Mouse (Mus musculus) CH12.LX (cell line): ENCODE results near the gene Pla2g16. TPM values are rescaled to one million over a fixed set of nuclear protein-coding genes. Genes with fewer than 3 reads are reported as not detected.

ENCODE experiments used
- DNase-seq: peaks from one replicate; pipeline ENCODE4 v3.0.0-alpha.2; 2013; ENCODE audit errors: extremely low read depth
- H3K27ac ChIP-seq: 2 replicates; pipeline ENCODE4 v1.5.1; 2012; ENCODE audit warnings: low read depth, mild to moderate bottlenecking, control low read depth, moderate library complexity; ENCODE audit not compliant: insufficient read depth
- H3K27me3 ChIP-seq: replicated peaks from 2 replicates; pipeline ENCODE3; 2012; ENCODE audit warnings: inconsistent platforms
- H3K36me3 ChIP-seq, 2 experiments: replicated peaks in 1 of 2; 2 replicates each; pipeline versions ENCODE3 to v1.6.1; 2012; ENCODE audit warnings: inconsistent platforms in 1 of 2, low read length in 1 of 2, mild to moderate bottlenecking in 1 of 2, mixed read lengths in 1 of 2, moderate library complexity in 1 of 2; ENCODE audit not compliant: control insufficient read depth in 1 of 2, insufficient read depth in 1 of 2
- H3K4me1 ChIP-seq, 2 experiments: 2 replicates each; pipeline ENCODE4 v1.6.1; 2012; ENCODE audit warnings: inconsistent platforms in 1 of 2, moderate library complexity in 1 of 2; ENCODE audit not compliant: insufficient read depth in 2 of 2, control insufficient read depth in 1 of 2
- H3K4me2 ChIP-seq: 2 replicates; pipeline ENCODE4 v1.6.1; 2012; ENCODE audit warnings: low read depth, mild to moderate bottlenecking, control low read depth; ENCODE audit not compliant: poor library complexity, insufficient read depth, severe bottlenecking
- H3K4me3 ChIP-seq, 3 experiments: fragments of 150-350 bp in 1 of 3; sonication (generic) in 1 of 3; replicated peaks in 1 of 3; 2 replicates each; pipeline versions ENCODE3 to v1.5.1; 2011 to 2012; ENCODE audit warnings: low read depth in 2 of 3, low read length in 2 of 3, mild to moderate bottlenecking in 2 of 3, moderate library complexity in 2 of 3, control low read depth in 1 of 3, improper control_type of control experiment in 1 of 3, inconsistent platforms in 1 of 3, mixed read lengths in 1 of 3; ENCODE audit not compliant: poor library complexity in 1 of 3
- H3K79me2 ChIP-seq: replicated peaks from 2 replicates; pipeline ENCODE4 v1.6.1; 2012; ENCODE audit warnings: mild to moderate bottlenecking, moderate library complexity; ENCODE audit not compliant: control insufficient read depth, poor library complexity, insufficient read depth, severe bottlenecking; ENCODE audit errors: extremely low read depth
- H3K9ac ChIP-seq: 2 replicates; pipeline ENCODE4 v1.6.1; 2012; ENCODE audit warnings: low read depth, mild to moderate bottlenecking, control low read depth, moderate library complexity; ENCODE audit not compliant: insufficient read depth
- H3K9me3 ChIP-seq: replicated peaks from 2 replicates; pipeline ENCODE3; 2012; ENCODE audit warnings: low read length, inconsistent platforms, mixed read lengths
- BHLHE40 ChIP-seq: IDR thresholded peaks from 2 replicates; pipeline ENCODE4 v1.6.1; 2011; ENCODE audit warnings: mild to moderate bottlenecking, low read depth, low read length, improper control_type of control experiment
- CHD1 ChIP-seq: IDR thresholded peaks from 2 replicates; pipeline ENCODE4 v1.6.1; 2012; ENCODE audit warnings: low read depth, low read length, improper control_type of control experiment, inconsistent platforms
- CHD2 ChIP-seq: IDR thresholded peaks from 2 replicates; pipeline ENCODE4 v1.6.1; 2011; ENCODE audit warnings: low read length, improper control_type of control experiment
- CTCF ChIP-seq, 2 experiments: IDR thresholded peaks in 1 of 2; conservative IDR thresholded peaks in 1 of 2; 2 replicates each; pipeline ENCODE4 v1.5.1; 2011 to 2012; ENCODE audit warnings: low read depth in 2 of 2, low read length in 2 of 2, improper control_type of control experiment in 1 of 2, inconsistent platforms in 1 of 2, mild to moderate bottlenecking in 1 of 2, moderate library complexity in 1 of 2
- E2F4 ChIP-seq: IDR thresholded peaks from 2 replicates; pipeline ENCODE4 v1.6.1; 2011; ENCODE audit warnings: low read depth, low read length, improper control_type of control experiment; ENCODE audit not compliant: insufficient replicate concordance
- ELF1 ChIP-seq: IDR thresholded peaks from 2 replicates; pipeline ENCODE4 v1.6.1; 2014; ENCODE audit warnings: low read depth, mild to moderate bottlenecking, inconsistent platforms, low read length, improper control_type of control experiment
- EP300 ChIP-seq: IDR thresholded peaks from 2 replicates; pipeline ENCODE4 v1.6.1; 2011; ENCODE audit warnings: low read length, improper control_type of control experiment
- ETS1 ChIP-seq: conservative IDR thresholded peaks from 2 replicates; pipeline ENCODE4 v1.6.1; 2012; ENCODE audit warnings: low read depth, mild to moderate bottlenecking, inconsistent platforms, low read length, improper control_type of control experiment, moderate library complexity
- GABPA ChIP-seq: IDR thresholded peaks from 2 replicates; pipeline ENCODE4 v1.6.1; 2012; ENCODE audit warnings: low read depth, low read length, improper control_type of control experiment, inconsistent platforms; ENCODE audit not compliant: insufficient replicate concordance
- HCFC1 ChIP-seq: IDR thresholded peaks from 2 replicates; pipeline ENCODE4 v1.6.1; 2012; ENCODE audit warnings: low read depth, mild to moderate bottlenecking, inconsistent platforms, low read length, improper control_type of control experiment
- JUN ChIP-seq: IDR thresholded peaks from 2 replicates; pipeline ENCODE4 v1.6.1; 2011; ENCODE audit warnings: low read depth, mild to moderate bottlenecking, low read length, improper control_type of control experiment, moderate library complexity; ENCODE audit not compliant: insufficient read depth
- KAT2A ChIP-seq: IDR thresholded peaks from 2 replicates; pipeline ENCODE4 v1.6.1; 2012; ENCODE audit warnings: low read length, improper control_type of control experiment, inconsistent platforms; ENCODE audit not compliant: insufficient replicate concordance
- MXI1 ChIP-seq: IDR thresholded peaks from 2 replicates; pipeline ENCODE4 v1.6.1; 2011; ENCODE audit warnings: mild to moderate bottlenecking, low read depth, low read length, improper control_type of control experiment
- POLR2A ChIP-seq: IDR thresholded peaks from 2 replicates; pipeline ENCODE4 v1.6.1; 2011; ENCODE audit warnings: low read depth, mild to moderate bottlenecking, improper control_type of control experiment, low read length
- RCOR1 ChIP-seq: conservative IDR thresholded peaks from 2 replicates; pipeline ENCODE4 v1.6.1; 2012; ENCODE audit warnings: low read depth, mild to moderate bottlenecking, inconsistent platforms, low read length, improper control_type of control experiment
- SIN3A ChIP-seq: IDR thresholded peaks from 2 replicates; pipeline ENCODE4 v1.6.1; 2012; ENCODE audit warnings: low read length, improper control_type of control experiment, inconsistent platforms
- TBP ChIP-seq: conservative IDR thresholded peaks from 2 replicates; pipeline ENCODE4 v1.6.1; 2011; ENCODE audit warnings: low read depth, low read length, improper control_type of control experiment
- TCF12 ChIP-seq: IDR thresholded peaks from 2 replicates; pipeline ENCODE4 v1.6.1; 2014; ENCODE audit warnings: low read depth, mild to moderate bottlenecking, inconsistent platforms, low read length, improper control_type of control experiment
- USF2 ChIP-seq: conservative IDR thresholded peaks from 2 replicates; pipeline ENCODE4 v1.6.1; 2011; ENCODE audit warnings: low read depth, low read length, improper control_type of control experiment
- ZC3H11A ChIP-seq: IDR thresholded peaks from 2 replicates; pipeline ENCODE4 v1.6.1; 2012; ENCODE audit warnings: low read depth, mild to moderate bottlenecking, inconsistent platforms, low read length, improper control_type of control experiment
- ZKSCAN1 ChIP-seq: IDR thresholded peaks from 2 replicates; pipeline ENCODE4 v1.6.1; 2012; ENCODE audit warnings: low read depth, inconsistent platforms, low read length, improper control_type of control experiment, borderline replicate concordance
- ZNF384 ChIP-seq: IDR thresholded peaks from 2 replicates; pipeline ENCODE4 v1.6.1; 2012; ENCODE audit warnings: low read depth, low read length, improper control_type of control experiment, inconsistent platforms
- dilution Hi-C: fragments of 300-500 bp; cut with MboI; formaldehyde crosslinking; loops from 2 replicates; pipeline ENCODE4 v1.14.3; 2020; ENCODE audit warnings: low sequenced_read_pairs; ENCODE audit not compliant: extremely low pct_unique_long_range_greater_than_20kb, extremely low pct_ligation_motif_present
- in situ Hi-C: fragments of 300-500 bp; cut with MboI; formaldehyde crosslinking; loops from 3 replicates; pipeline ENCODE4 v1.14.3; 2019; ENCODE audit warnings: low sequenced_read_pairs, low pct_ligation_motif_present, low pct_unique_long_range_greater_than_20kb, mixed read lengths
- polyA plus RNA-seq: library from polyadenylated mRNA; unstranded; fragments of >175 nt; gene quantifications from 2 replicates; pipeline ENCODE4 v1.2.1, GENCODE M21; 2012; ENCODE audit warnings: low read depth; ENCODE audit not compliant: insufficient read length
- total RNA-seq, 2 experiments: library from RNA; depleted of rRNA; stranded (reverse); fragments of 300-350 nt in 1 of 2; fragments of >200 nt in 1 of 2; gene quantifications; 2 replicates each; pipeline ENCODE4 v1.2.3; 2012 to 2014

Pla2g16 gene
- total and polyA plus RNA-seq, 3 experiments: 15.4 to 28.2 (median 19.5) TPM

DNA sequence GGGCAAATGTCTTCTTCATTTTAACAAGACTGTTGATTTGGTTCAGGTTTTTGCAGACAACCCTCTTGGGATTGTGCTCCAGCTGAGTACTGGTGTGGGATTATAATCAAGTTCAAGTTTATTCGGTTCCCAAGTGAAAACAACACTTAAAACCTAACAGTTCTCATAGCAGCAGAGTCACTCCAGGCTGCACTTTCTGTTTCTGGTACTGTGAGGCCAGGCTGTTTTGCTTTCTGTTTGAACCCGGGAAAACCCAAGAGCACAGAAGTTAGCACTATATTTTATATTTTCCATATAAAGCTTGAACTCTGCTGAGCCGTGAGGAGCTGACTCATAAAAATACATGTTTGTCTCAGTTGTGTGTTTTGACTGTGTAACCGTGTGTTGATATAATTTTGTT is 1.4 kb downstream of the Pla2g16 start:
- dilution Hi-C loops: no loop called here
- Histone ChIP-seq H3K36me3 (peaks cover 0 to 10% of the 10 kb centered on the region in 2 experiments), H3K27me3 (peaks cover 1% of the 10 kb centered on the region), H3K4me3 (peak overlapping the region; percentile 58 to 79 (median 77)), H3K4me2 (peak overlapping the region; percentile 45), H3K9ac (peak overlapping the region; percentile 93), H3K27ac (peak overlapping the region; percentile 54), H3K9me3 (no peaks in the 10 kb centered on the region), H3K4me1 (peaks cover 3 to 38% of the 10 kb centered on the region in 2 experiments; a peak in 3 of 4 replicates), H3K79me2 (no peaks in the 10 kb centered on the region; the same call in 1 of the 2 replicates)
- TF ChIP-seq CTCF (conservative IDR thresholded peaks at IDR 0.05 in 1 of 2, IDR thresholded peaks at IDR 0.05 in 1 of 2; ENCODE audit: low read depth in 2 of 2, low read length in 2 of 2) (no peak), USF2 (no peak), RCOR1 (no peak), E2F4 (no peak), ZKSCAN1 (no peak), ZC3H11A (no peak), ELF1 (no peak), ETS1 (no peak), POLR2A (no peak), KAT2A (no peak), SIN3A (no peak), JUN (no peak)
- in situ Hi-C loops: no loop called here
- DNase-seq: peak; percentile 34

DNA sequence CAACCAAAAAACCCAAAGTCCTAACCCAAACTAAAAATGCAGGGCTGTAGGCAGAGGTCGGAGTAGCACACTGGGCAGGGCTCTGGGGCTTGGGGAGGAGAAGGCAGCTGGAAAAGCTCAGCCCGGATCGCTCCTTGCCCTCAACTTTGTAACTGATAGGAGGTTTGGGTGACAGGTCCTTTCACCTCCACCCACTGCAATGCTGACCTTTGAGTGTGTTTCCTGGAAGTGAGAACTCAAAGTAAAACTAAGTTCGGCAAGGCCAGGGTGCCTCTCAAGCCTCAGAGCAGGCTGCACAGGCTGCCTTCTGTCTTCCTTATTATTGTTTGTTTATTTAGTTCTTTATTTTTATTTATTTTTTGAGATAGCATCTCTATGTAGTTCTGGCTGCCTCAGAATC is 2.7 kb downstream of the Pla2g16 start:
- Histone ChIP-seq H3K27me3 (no peaks in the 10 kb centered on the region), H3K27ac (no peak overlapping the region), H3K79me2 (no peaks in the 10 kb centered on the region; the same call in 1 of the 2 replicates), H3K9me3 (no peaks in the 10 kb centered on the region), H3K4me2 (peak overlapping the region; percentile 39), H3K4me3 (no peak overlapping the region), H3K9ac (peak overlapping the region; percentile 6; the same call in 1 of the 2 replicates), H3K4me1 (peaks cover 3 to 38% of the 10 kb centered on the region in 2 experiments; a peak in 3 of 4 replicates), H3K36me3 (peaks cover 0 to 12% of the 10 kb centered on the region in 2 experiments)
- TF ChIP-seq HCFC1: no peak
- no peak for TF ChIP-seq ZKSCAN1
- no peak for TF ChIP-seq TBP
- no peak for TF ChIP-seq JUN
- TF ChIP-seq MXI1: no peak
- TF ChIP-seq TCF12: no peak
- TF ChIP-seq CTCF (conservative IDR thresholded peaks at IDR 0.05 in 1 of 2, IDR thresholded peaks at IDR 0.05 in 1 of 2; ENCODE audit: low read depth in 2 of 2, low read length in 2 of 2): no peak
- TF ChIP-seq CHD2: no peak
- TF ChIP-seq GABPA: no peak
- TF ChIP-seq CHD1: no peak
- no peak for TF ChIP-seq ZNF384
- no peak for TF ChIP-seq BHLHE40
- no peak for TF ChIP-seq EP300
- in situ Hi-C loops: no loop called here
- dilution Hi-C loops: no loop called here
- DNase-seq: no peak
